Mouse (Mus musculus) lung, adult 2 months (tissue): Measurements from ENCODE around the gene Lcn8.

Experiments
- CTCF ChIP-seq: fragments of 200-500 bp; IDR thresholded peaks from 2 replicates; pipeline ENCODE4 v1.5.1; 2011; ENCODE audit warnings: mild to moderate bottlenecking, low read length, control low read depth; ENCODE audit not compliant: insufficient read depth
- POLR2A ChIP-seq: fragments of 200-500 bp; IDR thresholded peaks from 2 replicates; pipeline ENCODE4 v1.6.1; 2011; ENCODE audit warnings: low read depth, mild to moderate bottlenecking, control low read depth, low read length, borderline replicate concordance; ENCODE audit errors: extremely low read depth

GRCm38 (mm10) chr2:25676486-25676885 lies 23.6 kb downstream of the Lcn8 start, which contains the start of gene Lcn6:
- TF ChIP-seq CTCF = no peak
- no peak for TF ChIP-seq POLR2A
